Mouse (Mus musculus) lung, embryonic 15.5 days (tissue): ENCODE measurements at regions not wholly inside any gene's neighbourhood (a gene's known extent, or its start where the extent isn't known, plus 50 kb on each side); places are given as distances from the start of the nearest gene placed in this dataset.
A peak's percentile ranks its signal among the peaks of the same experiment; 100 is the strongest.

Experiments
- ATAC-seq: fragments of 200-750 bp; cut with Nextera tagmentation; 2 replicates; pipeline ENCODE4 v1.8.0; 2017; ENCODE audit warnings: moderate number of reproducible peaks, borderline replicate concordance; ENCODE audit not compliant: low FRiP score, low TSS enrichment; ENCODE audit errors: extremely low read depth
- H3K27ac ChIP-seq: fragments of 300-500 bp; sonication (generic); 2 replicates; pipeline ENCODE4 v1.5.1; 2015; ENCODE audit warnings: moderate library complexity, mild to moderate bottlenecking, inconsistent platforms
- H3K27me3 ChIP-seq: fragments of 300-500 bp; sonication (generic); 2 replicates; pipeline ENCODE4 v1.6.1; 2015; ENCODE audit warnings: inconsistent platforms
- H3K36me3 ChIP-seq: fragments of 300-500 bp; sonication (generic); 2 replicates; pipeline ENCODE4 v1.6.1; 2015; ENCODE audit warnings: inconsistent platforms
- H3K4me1 ChIP-seq: fragments of 300-500 bp; sonication (generic); 2 replicates; pipeline ENCODE4 v1.6.1; 2015; ENCODE audit warnings: inconsistent platforms
- H3K4me2 ChIP-seq: fragments of 300-500 bp; sonication (generic); 2 replicates; pipeline ENCODE4 v1.6.1; 2015; ENCODE audit warnings: inconsistent platforms, mild to moderate bottlenecking, moderate library complexity
- H3K4me3 ChIP-seq: fragments of 300-500 bp; sonication (generic); 2 replicates; pipeline ENCODE4 v1.5.1; 2015; ENCODE audit warnings: mild to moderate bottlenecking, inconsistent platforms
- H3K9ac ChIP-seq: fragments of 300-500 bp; sonication (generic); 2 replicates; pipeline ENCODE4 v1.6.1; 2015; ENCODE audit warnings: inconsistent platforms
- H3K9me3 ChIP-seq: fragments of 300-500 bp; sonication (generic); 2 replicates; pipeline ENCODE4 v1.6.1; 2016; ENCODE audit warnings: inconsistent platforms
- WGBS: fragments of 180-500 bp; shearing (Covaris S2); methylation state at CpG from one replicate; pipeline ENCODE4 v1.1.7; 2015; 5-methylcytosine and 5-hydroxymethylcytosine counted together

GRCm38 (mm10) chr14:25323542-25324484 is 135.2 kb upstream of the Zmiz1 start:
- 0 out of 2 replicates have a peak, but pooled peaks have one; percentile 31 for ATAC-seq
- H3K9me3 ChIP-seq: no peaks in the 10 kb centered on the region
- H3K4me3 ChIP-seq: no peak overlapping the region
- 79% methylated on average over 6 of the region's 6 CpGs for WGBS
- H3K36me3 ChIP-seq: no peaks in the 10 kb centered on the region
- H3K27me3 ChIP-seq: no peaks in the 10 kb centered on the region
- H3K27ac ChIP-seq: no peak overlapping the region
- H3K9ac ChIP-seq: no peak overlapping the region
- peaks cover 10% of the 10 kb centered on the region; the same call in 1 of the 2 replicates for H3K4me1 ChIP-seq
- no peak overlapping the region for H3K4me2 ChIP-seq

DNA sequence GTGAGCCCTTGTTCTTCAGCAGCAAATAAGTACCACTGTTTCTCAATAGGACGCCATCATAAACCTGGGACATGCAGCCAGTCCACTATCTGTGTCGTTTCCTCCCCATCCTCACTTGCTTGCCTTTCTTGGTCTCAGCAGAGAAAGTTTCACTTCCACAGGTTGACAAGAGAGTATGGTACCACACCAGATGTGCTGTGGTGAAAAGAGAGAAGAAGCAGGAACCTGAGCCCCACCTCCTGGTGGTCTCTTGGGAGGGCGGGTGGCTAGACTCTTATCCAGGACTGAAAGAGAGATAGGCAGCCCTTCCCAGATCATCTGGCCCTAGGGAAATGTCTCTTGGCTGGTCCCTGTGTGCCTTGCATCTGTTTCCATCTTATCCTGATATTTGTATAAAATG is 133.1 kb upstream of the Zmiz1 start:
- Histone ChIP-seq H3K36me3 (no peaks in the 10 kb centered on the region), H3K4me3 (no peak overlapping the region), H3K9me3 (no peaks in the 10 kb centered on the region), H3K27me3 (no peaks in the 10 kb centered on the region), H3K9ac (no peak overlapping the region), H3K4me1 (peaks cover 8% of the 10 kb centered on the region; the same call in 1 of the 2 replicates), H3K4me2 (no peak overlapping the region), H3K27ac (no peak overlapping the region)
- 79% methylated on average over 3 of the region's 3 CpGs for WGBS
- no peak for ATAC-seq

DNA sequence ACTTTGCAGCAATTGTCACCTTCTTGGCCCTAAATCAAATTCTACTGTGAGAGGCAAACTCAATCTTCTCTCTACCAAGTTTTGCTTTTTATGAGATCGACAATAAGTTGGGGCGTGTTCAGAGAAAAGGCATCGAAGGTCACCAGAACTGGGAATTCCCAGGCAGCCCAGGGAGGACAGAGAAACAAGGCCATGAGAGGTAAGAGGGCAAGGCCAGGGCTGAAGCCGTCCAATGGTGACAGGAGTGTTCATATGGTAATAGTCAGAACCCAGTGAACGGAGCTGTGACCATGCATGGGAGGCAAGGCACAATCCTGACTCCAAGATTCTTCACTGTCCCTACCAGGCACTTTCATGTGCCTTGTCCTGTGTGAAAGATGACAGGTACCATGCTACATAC is 130.8 kb upstream of the Zmiz1 start:
- H3K9ac ChIP-seq: no peak overlapping the region
- H3K9me3 ChIP-seq: no peaks in the 10 kb centered on the region
- H3K4me1 ChIP-seq: peaks cover 5% of the 10 kb centered on the region; the same call in 1 of the 2 replicates
- H3K4me3 ChIP-seq: no peak overlapping the region
- no peaks in the 10 kb centered on the region for H3K27me3 ChIP-seq
- no peak for ATAC-seq
- H3K4me2 ChIP-seq: no peak overlapping the region
- no peaks in the 10 kb centered on the region for H3K36me3 ChIP-seq
- WGBS: 78% methylated on average over 5 of the region's 5 CpGs
- H3K27ac ChIP-seq: no peak overlapping the region

DNA sequence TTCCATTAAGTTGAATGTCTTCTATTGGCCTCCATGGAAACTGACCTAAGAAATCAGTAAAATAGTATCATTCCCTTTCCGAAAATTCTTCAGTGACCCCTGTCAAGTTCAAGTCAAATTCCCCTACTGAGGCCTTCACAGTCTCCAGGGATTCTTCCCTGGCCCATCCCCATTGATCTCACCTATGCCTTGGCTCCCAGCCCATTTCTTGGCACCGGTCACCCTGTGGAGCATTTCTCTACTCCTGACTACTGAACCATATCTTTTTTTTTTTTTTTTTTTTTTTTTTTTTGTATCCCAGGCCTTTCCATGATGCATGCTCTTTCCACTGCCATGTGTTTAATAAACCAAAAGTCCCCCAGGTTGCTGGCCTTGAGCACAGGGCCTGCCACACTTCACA is 124.8 kb upstream of the Zmiz1 start:
- H3K4me1 ChIP-seq: peaks cover 10% of the 10 kb centered on the region
- no peak overlapping the region for H3K4me3 ChIP-seq
- no peaks in the 10 kb centered on the region for H3K36me3 ChIP-seq
- no peak overlapping the region for H3K27ac ChIP-seq
- ATAC-seq: no peak
- 79% methylated on average over 2 of the region's 2 CpGs for WGBS
- H3K9ac ChIP-seq: no peak overlapping the region
- H3K27me3 ChIP-seq: no peaks in the 10 kb centered on the region
- H3K9me3 ChIP-seq: no peaks in the 10 kb centered on the region
- H3K4me2 ChIP-seq: no peak overlapping the region

DNA sequence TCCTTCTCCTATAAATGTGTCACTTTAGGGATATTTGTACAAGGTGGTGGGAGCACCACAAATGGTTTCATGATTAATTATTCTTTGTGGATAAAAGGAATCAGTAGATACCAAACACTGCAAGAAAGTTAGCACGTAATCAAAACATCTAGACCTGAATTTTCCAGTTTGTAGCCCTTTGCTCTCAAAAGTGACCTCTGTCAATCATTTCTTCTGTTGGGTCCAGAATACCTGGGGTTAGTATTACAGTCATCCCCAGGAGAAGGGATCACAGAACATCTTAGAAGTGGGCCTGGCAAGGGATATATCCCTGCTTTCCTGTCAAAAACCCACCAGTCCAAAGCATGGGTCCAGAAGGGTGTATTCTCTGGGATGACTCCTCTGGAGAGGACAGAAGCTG is 122.1 kb upstream of the Zmiz1 start:
- H3K36me3 ChIP-seq: no peaks in the 10 kb centered on the region
- 95% methylated on average over 1 of the region's 1 CpGs for WGBS
- H3K9me3 ChIP-seq: no peaks in the 10 kb centered on the region
- ATAC-seq: no peak
- H3K4me2 ChIP-seq: no peak overlapping the region
- H3K27ac ChIP-seq: no peak overlapping the region
- no peak overlapping the region for H3K9ac ChIP-seq
- peaks cover 24% of the 10 kb centered on the region for H3K4me1 ChIP-seq
- H3K4me3 ChIP-seq: no peak overlapping the region
- no peaks in the 10 kb centered on the region for H3K27me3 ChIP-seq

DNA sequence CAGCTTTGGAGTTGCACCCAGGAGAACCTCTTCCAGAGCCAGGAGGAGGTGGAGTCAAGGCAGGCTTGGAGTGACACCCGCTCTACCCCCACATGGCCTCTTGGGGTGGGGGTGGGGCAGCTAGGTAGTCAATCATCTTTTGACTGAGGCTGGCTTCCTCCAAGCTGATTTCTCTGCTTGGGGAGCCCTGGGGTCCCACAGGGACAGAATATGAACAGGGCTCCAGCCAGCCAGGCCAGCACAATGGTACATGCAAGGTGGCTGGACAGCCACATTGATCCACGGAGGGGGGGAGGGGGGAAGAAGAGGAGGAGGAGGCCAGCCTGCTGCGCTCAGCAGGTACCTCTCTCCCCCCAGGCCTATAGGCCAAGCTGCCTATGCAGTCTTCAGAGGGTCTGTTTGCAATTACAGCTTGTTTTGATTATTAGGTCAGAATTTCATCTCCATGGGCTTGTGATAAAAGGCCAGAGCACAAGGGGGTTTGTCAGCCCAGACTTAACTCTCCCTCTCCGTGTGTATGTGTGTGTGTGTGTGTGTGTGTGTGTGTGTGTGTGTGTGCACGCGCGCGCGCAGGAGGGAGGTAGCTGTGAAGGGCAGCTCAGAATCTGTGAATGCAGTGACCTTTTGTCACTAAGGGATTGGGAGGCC is 120.5 kb upstream of the Zmiz1 start:
- Histone ChIP-seq H3K9ac (no peak overlapping the region), H3K4me2 (no peak overlapping the region), H3K36me3 (no peaks in the 10 kb centered on the region), H3K4me1 (peaks cover 40% of the 10 kb centered on the region), H3K27ac (0 out of 2 replicates have a peak overlapping the region, but pooled peaks have one; percentile 2), H3K4me3 (no peak overlapping the region), H3K9me3 (no peaks in the 10 kb centered on the region), H3K27me3 (no peaks in the 10 kb centered on the region)
- no peak for ATAC-seq
- 57% methylated on average over 9 of the region's 9 CpGs for WGBS

DNA sequence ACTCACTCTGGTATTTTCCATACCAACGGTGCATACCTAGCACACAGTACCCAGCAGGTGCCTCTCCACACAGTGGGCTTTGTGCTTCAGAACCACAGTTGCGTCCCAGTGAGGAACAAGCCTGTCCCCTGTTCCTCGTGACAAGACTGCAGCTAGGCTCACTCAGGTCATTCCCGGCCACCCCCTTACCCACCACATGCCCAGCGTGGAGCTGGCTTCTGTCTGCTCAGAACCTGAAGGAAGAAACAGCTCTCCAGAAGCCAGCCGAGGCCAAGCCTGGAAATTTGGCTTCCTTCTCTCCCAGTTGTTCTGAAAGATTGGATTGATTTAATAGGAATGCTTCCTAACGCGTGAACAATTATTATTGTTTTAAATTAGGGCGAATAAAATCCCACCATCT is 118.1 kb upstream of the Zmiz1 start:
- peaks cover 48% of the 10 kb centered on the region for H3K4me1 ChIP-seq
- WGBS: 73% methylated on average over 9 of the region's 9 CpGs
- H3K27ac ChIP-seq: no peak overlapping the region
- no peak overlapping the region for H3K4me3 ChIP-seq
- H3K9ac ChIP-seq: no peak overlapping the region
- ATAC-seq: no peak
- H3K4me2 ChIP-seq: no peak overlapping the region
- no peaks in the 10 kb centered on the region for H3K36me3 ChIP-seq
- H3K9me3 ChIP-seq: no peaks in the 10 kb centered on the region
- H3K27me3 ChIP-seq: no peaks in the 10 kb centered on the region

- no peaks in the 10 kb centered on the region for H3K27me3 ChIP-seq
- H3K9me3 ChIP-seq: no peaks in the 10 kb centered on the region
- H3K4me2 ChIP-seq: no peak overlapping the region
- no peak overlapping the region for H3K27ac ChIP-seq
- ATAC-seq: no peak
- H3K4me3 ChIP-seq: no peak overlapping the region
- no peaks in the 10 kb centered on the region for H3K36me3 ChIP-seq
- H3K4me1 ChIP-seq: peaks cover 56% of the 10 kb centered on the region
- 47% methylated on average over 9 of the region's 9 CpGs for WGBS
- no peak overlapping the region; the same call in 1 of the 2 replicates for H3K9ac ChIP-seq
Observed at GRCm38 (mm10) chr14:25341848-25342427, 117.0 kb upstream of the Zmiz1 start.

DNA sequence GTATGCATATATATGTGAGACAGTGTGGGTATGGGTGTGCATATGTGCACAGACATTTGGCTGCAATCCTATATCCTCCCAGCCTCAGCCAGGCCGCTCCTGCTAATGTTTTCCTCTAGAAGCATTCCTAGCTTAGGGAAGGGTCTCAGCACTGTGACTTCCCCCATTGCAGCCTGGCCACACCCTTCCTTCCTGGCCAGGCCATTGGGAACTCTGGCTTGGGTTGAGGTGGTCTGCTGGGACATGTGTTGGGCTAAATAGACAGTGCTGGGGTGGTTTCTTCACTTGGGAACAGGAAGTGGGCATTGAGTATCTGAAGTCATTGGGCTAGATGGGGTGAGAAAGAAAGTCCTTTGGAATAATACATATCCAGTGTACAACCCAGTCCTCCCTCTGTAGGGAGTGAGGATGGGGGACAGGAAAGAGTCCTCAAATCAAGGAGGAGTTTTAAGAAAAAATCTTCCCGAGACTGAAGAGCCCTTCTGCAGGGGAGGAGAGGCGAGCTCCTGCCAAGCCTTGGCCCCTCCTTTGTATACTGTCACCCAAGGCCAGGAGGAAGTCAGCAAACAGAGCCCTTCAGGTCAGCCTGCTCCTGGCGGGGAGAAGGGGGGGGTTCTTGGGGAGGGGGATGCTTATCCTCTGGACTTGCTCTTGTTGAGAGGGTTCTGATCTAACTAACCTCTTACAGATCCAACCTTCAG is 116.0 kb upstream of the Zmiz1 start:
- H3K4me1 ChIP-seq: peaks cover 57% of the 10 kb centered on the region
- no peak overlapping the region for H3K9ac ChIP-seq
- H3K36me3 ChIP-seq: no peaks in the 10 kb centered on the region
- no peaks in the 10 kb centered on the region for H3K9me3 ChIP-seq
- no peak overlapping the region for H3K4me3 ChIP-seq
- ATAC-seq: peak; percentile 52
- H3K27me3 ChIP-seq: no peaks in the 10 kb centered on the region
- 9% methylated on average over 4 of the region's 4 CpGs for WGBS
- H3K4me2 ChIP-seq: no peak overlapping the region
- H3K27ac ChIP-seq: peak overlapping the region; percentile 54

GRCm38 (mm10) chr14:25345995-25346394 is 113.0 kb upstream of the Zmiz1 start:
- Histone ChIP-seq H3K27me3 (no peaks in the 10 kb centered on the region), H3K4me2 (no peak overlapping the region), H3K36me3 (no peaks in the 10 kb centered on the region), H3K4me1 (peaks cover 40% of the 10 kb centered on the region), H3K9me3 (no peaks in the 10 kb centered on the region), H3K4me3 (no peak overlapping the region), H3K27ac (no peak overlapping the region), H3K9ac (no peak overlapping the region)
- no peak; the same call in 1 of the 2 replicates for ATAC-seq
- WGBS: 24% methylated on average over 2 of the region's 2 CpGs

DNA sequence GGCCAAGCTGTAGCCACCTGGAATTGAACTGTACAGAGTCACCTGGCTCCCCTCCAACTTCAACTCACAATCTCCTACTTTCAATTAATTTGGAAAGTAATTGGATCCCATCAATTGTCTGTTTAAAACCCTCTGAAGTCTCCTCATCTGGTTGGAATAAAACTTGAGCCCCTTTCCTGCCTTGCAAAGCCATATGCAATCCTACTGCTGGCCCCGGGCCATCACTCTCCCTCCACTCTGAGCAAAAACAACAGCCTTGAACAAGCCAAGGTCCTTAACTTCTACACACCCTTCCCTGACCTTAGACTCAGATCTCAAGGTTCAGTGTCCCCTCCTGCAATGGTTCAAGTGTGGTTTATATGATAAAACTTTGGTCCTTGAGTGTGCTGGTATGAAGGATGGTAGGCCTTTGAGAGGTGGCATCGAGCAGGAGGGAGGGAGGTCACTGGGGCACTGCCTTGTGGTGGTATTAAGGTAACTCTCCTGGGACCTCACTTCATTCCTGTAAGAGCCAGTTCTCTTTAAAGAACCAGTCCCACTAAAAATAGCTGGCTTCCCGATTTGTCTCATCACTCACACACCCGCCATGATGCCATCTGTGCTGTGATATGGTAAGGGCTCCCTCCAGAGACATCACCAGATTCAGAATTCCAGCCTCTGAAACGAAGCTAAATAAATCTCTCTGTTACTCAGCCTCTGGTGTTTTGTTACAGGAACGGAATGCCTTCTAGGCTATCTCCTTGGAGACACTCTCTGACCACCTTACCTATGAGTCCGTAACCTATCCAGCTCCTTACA is 112.0 kb upstream of the Zmiz1 start:
- ATAC-seq: no peak
- no peaks in the 10 kb centered on the region for H3K27me3 ChIP-seq
- 69% methylated on average over 7 of the region's 7 CpGs for WGBS
- H3K4me1 ChIP-seq: peaks cover 32% of the 10 kb centered on the region
- H3K27ac ChIP-seq: no peak overlapping the region
- no peak overlapping the region for H3K4me2 ChIP-seq
- H3K9me3 ChIP-seq: no peaks in the 10 kb centered on the region
- no peak overlapping the region for H3K9ac ChIP-seq
- no peak overlapping the region for H3K4me3 ChIP-seq
- no peaks in the 10 kb centered on the region for H3K36me3 ChIP-seq
